Mouse (Mus musculus): ENCODE data around the gene Rnf115.
"Not testable (repeated sequence)": the region's sequence is repeated elsewhere in the genome, so short reads cannot be mapped to it uniquely, and the experiment has no call there.

Rnf115 gene

DNA sequence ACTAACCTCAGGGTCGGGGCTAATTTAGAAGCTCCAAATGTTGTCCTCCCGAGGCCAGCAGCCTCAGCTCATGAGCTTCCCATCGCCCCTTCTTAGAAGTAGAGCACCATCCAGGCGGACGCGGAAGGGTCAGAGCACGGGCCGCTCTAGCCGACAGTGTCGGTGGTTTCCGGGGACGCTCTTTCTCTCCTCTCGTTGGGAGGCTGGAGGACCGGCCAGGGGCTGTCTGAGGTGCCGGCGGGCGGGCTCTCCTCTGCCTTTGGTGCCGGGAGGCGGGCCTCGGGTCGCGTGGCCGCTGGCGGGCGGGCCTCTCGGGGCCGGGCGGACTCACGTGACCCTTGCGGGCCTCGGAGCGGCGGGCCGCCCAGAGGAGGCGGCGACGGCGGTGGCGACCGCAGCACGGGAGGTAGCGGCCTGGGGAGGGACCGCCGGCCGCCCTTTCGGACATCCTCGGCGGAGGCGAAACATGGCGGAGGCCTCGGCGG is at the start of gene Rnf115, which contains the start of gene Polr3c:
Gene Rnf115 (plus strand): TSS at position 322 of the 485 bp plus-strand sequence.
Gene Polr3c (minus strand): TSS at position 286 of the 485 bp plus-strand sequence.
- DNase-seq: peak; percentile 98

DNA sequence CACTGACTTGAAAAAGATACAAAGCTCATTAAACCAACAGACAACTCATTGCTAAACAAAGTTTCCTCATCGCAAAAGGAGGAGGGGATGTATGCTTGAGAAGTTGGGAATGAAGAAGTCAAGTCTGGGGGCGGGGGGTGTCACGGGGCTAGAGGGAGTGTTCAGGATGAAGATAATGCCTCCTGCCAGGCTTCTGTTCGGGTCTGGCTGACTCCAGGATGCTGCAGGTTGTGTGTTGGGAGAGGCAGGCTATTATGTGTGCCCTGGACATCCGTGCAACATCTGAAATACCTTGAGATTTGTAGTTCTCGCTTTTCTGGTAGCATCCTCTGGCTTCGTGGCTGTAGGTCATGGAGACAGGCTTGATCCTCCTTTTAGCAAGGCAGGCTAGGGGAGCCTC is 49.0 kb upstream of the Rnf115 start:
- DNase-seq: no peak

DNA sequence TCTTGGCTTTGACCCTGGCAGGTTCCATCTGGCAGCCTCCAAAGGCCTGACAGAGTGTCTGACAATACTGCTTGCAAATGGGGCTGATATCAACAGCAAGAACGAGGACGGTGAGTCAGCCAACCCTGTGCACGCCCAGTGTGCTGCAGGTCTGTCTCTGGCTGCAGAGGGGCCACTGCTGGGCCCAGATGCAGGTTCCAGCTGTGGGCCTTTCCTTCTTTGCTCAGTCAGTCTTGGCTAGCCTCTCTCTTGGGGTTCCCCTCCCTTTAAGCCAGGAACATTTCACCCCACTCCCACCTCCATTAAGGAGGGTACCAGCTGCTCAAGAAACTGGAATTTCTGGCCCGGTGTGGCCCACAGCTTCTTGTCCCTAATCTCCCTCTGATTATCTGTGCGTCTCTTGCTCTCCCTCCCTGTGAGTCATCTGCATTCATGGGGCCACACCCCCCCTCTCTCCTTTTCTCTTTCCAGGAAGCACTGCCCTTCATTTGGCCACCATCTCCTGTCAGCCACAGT is 48.2 kb upstream of the Rnf115 start:
- DNase-seq: no peak

DNA sequence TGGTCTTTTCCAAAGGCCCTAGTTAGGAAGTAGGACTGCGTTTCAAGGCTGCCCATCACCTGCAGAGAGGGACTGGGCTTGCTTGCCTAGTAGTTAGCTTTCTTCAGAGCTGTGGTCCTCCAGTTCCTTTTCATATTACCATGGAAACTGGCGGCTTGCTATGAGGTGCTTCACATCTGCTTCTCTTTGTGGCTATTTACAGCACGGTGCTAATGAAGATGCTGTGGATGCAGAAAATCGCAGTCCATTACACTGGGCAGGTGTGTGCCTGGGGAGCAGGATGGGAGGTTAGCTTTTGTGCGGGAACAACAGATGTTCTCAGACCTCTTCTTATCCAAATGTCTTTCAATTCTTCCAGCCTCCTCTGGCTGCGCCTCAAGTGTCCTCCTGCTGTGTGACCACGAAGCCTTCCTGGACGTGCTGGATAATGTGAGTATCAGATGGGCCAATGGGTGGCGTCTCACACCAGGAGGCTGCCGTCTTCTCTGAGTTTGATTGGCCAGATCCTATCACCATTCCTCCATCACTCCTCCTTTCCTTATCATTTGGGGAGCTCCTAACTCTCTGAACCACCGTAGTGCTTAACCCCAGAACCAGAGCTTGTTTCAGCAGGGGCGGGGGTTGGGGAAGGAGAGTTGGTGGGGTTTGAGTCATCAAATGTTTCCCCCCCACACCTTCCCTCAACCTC is 47.1 kb upstream of the Rnf115 start:
- DNase-seq: no peak

DNA sequence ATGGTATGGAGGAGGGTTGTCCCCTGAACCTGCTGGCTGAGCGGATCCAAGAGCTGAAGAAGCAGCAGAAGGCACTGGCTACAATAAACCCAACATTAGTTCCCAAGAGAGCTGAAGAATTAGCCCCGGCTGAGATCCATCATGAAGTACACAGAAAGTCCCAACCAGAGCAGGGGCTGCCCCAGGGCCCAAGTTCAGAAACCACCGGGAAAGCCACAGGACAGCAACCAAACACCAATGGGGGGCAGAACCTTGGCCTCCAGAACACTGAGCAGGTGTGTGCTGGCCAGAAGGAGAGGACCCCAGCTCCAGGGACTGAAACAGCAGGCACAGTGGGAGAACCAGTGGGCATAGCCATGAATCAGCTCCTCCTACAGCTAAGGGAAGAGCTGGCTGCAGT is 44.0 kb upstream of the Rnf115 start:
- DNase-seq: no peak

DNA sequence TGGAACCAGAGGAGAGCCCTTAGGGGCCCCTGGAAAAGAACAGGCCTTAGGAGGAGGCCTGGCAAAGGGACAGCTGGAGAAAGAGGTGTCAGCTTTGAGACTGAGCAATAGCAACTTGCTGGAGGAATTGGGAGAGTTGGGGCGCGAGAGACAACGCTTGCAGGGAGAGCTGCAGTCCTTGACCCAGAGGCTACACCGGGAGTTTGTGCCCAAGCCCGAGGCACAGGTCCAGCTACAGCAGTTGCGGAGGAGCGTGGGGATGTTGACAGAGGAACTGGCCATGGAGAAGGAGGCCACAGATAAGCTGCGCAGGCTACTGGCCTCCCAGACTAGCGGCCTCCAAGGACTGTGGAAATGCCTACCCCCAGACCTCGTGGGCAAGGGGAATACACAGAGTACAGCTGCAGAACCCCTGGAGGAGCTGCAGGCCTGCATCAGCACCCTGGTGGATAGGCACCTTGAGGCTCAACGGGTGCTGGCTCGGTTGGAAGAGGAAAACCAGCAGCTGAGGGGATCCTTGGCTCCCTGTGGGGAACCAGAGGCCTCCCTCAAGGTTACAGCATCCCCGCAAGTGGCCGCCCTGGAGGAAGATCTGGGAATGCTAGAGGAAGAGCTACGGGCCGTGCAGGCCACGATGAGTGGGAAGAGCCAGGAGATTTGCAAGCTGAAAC is 43.2 kb upstream of the Rnf115 start:
- DNase-seq: no peak

DNA sequence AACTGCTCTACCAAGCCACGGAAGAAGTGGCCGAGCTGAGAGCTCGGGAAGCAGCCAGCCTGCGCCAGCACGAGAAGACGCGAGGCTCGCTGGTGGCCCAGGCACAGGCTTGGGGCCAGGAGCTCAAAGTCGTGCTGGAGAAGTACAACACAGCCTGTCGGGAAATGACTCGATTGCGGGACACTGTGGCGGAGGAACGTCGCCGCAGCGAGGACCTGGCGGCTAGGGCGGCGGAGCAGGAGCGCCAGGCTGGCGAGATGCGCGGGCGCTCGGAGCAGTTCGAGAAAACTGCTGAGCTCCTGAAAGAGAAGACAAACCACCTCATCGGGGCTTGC is 42.7 kb upstream of the Rnf115 start:
- no peak for DNase-seq

DNA sequence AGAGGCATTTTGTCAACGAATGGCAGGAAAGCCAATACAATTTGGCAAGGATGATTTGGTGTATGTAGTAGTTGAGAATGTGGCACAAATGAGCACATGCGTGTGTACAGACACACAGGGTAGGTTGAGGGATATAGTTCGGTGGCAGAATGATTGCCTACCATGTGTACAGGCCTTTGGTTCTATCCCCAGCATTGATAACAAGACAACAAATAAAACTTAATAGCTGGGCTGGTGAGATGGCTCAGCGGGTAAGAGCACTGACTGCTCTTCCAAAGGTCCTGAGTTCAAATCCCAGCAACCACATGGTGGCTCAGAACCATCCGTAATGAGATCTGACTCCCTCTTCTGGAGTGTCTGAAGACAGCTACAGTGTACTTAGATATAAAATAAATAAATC is 41.4 kb upstream of the Rnf115 start:
- DNase-seq: not testable (repeated sequence)

DNA sequence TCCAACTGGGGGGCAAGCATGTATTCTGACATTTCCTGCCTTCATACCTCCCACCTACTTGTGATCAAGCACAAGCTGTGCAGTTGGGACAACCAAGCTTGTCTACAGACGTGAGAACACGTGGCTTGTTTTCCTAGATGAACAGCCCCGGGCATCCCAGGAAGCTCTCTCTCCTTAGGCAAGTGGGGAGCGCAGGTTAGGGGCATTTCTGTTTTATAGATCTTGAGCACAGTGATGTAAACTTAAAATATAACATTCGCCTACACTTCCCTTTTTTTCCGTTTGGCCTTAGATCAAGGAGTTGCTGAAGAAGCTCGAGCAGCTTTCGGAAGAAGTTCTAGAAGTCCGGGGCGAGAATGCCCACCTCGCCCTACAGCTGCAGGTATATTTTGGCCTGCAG is 38.6 kb upstream of the Rnf115 start:
- DNase-seq: no peak

DNA sequence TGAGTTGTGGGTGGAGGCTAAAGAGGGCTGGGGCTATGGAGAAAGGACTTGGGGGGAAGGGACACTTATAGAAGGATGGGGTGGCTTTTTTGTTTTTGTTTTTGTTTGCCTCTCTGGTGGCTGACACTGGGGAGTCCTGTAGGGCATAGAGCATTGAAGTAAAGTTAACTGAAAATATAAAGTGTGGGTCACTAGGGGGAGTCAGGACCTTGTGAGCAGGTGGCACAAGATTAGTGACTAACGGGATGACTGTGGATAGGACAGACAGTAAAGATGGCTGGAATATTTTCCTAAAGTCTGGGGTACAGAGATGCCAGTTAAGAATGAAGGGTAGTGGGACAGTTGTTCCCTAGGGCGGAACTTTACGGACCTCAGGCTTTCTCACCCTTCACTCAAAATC is 37.2 kb upstream of the Rnf115 start:
- no peak for DNase-seq

DNA sequence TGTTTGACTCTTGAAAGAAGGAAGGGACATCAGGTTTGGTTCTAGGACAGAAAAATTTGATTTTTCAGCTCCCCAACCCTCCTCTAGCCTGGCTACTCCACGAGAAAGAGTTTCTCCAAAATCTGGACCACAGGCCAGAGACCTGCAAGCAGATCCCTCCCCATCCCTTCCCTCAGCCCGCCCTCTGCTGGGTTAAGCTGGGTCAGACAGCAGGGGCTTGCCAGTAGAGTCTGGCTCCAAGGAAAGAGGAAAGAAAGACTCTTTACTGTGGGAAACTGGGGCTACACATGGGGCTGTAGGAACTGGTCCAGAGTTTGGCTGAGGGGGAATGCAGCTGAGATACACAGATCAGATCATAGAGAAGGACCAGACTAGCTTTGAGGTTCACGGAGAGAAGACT is 35.0 kb upstream of the Rnf115 start:
- DNase-seq: peak; percentile 42

DNA sequence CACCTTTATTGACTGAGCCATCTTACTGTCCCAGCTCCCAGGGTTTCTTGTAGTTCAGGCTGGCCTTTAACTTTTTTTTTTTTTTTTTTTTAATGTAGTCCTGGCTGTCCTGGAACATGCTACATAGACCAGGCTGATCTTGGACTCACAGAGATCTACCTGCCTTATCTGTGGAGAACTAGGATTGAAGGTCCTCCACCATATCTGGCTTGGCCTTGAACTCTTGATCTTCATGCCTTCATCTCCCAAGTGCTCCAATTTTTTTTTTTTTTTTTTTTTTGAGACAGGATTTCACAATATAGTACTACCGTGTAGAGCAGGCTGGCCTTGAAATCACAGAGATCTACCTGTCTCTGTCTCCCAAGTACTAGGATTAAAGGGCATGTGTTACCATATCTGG is 33.9 kb upstream of the Rnf115 start:
- DNase-seq: no peak

DNA sequence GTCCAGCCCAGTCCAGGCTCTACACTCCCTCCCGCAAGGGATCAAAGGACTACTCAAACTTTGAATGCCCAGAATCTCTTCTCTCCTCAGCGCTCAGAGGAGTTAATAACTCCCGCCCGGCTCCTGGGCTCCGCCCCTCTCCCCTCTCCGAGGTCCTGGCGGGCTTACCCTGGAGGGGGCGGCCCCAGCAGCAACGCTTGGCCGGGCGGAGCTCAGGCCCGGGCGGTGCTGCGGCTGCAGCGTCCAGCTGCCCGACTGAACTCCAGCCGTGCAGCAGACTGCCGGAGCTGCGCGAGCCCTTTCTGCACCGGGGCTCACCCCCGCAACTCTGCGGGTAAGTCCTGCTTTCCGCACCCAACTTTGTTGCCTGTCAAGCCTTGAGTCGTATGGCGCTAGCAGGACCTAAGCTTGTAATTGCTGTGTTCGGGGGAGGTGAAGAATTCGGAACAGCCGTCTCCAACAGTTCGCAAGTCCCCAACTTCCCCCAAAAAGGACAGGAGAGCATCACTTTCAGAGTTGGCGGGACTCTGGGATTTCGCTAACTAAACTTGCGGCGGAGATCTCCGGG is 31.2 kb upstream of the Rnf115 start, which contains the start of gene Pias3:
Gene Pias3 (plus strand): TSS at position 187 of the 568 bp plus-strand sequence.
- peak; percentile 88 for DNase-seq

DNA sequence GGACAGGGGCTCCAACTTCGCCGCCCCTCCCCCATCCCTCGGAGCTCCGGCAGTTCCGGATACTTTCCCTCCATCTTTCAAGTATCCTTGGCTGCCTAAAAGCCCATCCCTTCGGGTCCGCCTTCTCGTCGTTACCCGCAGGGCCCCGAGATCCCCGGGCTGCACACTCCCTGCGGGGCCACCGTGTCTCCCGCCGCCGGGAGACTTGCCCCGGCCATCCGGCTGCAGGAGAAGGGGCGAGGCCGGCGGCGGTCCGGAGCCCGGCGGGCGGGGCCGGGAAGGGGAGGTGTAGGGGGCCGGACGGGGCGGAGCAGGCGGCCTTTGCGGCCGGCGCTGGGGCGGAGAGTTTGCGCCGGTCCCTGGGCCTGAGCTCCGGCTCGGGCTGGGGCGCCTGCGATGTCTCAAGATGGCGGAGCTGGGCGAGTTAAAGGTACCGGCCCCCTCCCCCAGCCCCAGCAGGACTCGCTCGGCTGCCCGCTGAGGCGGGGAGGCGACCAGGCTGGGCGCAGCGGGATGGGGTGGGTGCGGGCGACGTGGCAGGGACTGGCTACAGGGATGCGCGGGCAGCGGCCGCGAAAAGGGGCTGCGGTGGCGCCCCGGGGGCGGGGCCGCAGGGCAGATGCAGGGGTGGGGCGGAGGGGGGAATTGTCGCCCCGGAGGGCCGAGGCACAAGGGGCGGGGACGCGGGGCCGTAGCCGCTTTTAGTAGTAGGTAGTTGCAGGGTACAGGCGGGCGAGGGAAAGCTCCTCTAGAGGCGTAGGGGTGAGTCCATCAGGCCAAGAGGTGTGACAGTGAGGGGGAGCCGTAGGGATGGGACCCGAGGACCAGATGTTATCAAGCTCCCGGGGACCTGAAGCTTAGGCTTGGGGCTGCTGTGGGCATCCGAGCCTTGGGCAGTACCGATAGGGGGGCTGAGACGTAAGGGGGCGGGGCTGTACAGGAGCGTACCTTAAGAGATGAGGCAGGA is 30.4 kb upstream of the Rnf115 start:
- peak; percentile 91 for DNase-seq

DNA sequence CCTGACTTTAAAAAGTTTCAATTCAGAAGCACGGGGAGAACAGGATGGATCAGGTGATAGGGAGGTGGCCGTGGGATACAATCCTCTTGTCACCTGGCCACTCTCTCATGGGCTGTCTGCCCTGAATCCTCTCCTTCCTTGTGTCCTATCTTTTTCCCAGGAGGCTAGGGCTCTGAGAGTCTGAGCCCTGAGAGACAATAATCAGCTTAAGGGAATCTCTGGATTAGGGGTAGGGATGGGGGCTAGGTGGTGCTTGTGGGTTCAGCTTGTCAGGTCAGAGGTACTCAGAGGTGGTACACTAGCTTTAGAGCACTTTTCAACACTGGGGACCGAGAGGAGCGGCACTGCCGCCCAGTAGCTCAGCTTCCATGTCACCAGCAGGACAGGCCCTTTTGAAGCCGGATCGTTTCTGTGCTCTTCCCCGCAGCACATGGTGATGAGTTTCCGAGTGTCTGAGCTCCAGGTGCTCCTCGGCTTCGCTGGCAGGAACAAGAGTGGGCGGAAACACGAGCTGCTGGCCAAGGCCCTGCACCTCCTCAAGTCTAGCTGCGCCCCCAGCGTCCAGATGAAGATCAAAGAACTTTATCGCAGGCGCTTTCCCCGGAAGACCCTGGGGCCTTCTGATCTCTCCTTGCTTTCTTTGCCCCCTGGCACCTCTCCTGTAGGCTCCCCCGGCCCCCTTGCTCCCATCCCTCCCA is 28.3 kb upstream of the Rnf115 start:
- no peak for DNase-seq

DNA sequence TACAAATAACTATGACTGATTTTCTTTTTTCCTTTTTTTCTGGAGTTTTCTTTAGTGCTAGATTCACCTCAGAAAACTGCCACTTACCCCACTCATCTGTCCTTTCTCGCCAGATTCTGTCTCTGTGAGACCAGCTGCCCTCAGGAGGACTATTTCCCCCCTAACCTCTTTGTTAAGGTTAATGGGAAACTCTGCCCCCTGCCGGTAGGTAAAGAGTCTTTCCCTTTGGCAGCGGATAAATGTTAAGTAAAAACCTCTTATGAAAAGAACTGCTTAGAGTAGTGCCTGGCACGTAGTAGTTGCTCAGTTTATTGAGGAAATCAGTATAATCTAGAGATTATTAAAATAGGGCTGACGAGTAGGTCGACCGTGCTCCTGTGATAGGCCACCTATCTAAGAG is 27.1 kb upstream of the Rnf115 start:
- DNase-seq: peak; percentile 38

DNA sequence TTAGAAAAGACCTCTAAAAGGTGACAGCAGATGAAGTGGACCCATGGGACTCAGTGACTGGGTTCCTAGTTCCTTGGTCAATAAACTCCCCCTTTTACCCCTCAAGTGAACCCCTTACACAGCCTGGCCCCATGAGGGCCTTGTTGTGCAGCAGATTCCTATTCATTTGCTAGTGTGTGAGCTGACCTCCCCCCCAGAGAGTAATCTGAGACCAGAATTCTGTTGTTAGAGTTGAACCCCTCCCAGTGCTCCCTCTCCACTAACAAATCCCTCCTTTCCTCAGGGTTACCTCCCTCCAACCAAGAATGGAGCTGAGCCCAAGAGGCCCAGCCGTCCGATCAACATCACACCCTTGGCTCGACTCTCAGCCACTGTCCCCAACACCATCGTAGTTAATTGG is 26.5 kb upstream of the Rnf115 start:
- no peak for DNase-seq

DNA sequence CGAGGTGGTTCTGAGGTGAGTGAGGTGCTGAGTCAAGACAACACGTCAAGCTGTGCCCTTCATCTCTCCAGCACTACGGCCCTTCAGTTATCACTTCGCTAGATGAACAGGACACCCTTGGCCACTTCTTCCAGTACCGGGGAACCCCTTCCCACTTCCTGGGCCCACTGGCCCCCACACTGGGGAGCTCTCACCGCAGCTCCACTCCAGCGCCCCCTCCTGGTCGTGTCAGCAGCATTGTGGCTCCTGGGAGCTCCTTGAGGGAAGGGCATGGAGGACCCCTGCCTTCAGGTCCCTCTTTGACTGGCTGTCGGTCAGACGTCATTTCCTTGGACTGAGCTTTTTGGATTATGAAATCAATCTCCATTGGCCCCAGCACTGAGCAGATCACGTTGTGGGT is 22.7 kb upstream of the Rnf115 start:
- DNase-seq: peak; percentile 45

DNA sequence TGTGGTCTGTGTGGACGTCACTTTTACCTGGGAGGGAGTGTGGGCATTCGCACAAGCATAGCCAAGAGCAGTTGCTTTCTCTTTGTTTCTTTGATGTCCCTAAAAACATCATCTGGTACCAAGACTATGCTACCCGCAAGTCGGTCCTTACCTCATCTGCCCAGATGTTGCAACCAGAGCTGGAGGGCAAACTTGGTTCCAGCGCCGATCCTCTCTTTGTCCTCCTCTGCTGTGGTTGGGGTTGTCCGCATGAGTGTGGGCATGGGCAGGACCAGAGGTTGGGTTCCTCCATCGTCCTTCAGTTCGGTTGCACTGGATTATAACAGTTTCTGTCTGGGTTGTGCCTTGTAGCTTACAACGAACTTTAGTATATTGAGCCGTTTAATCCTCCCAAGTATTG is 21.2 kb upstream of the Rnf115 start:
- no peak for DNase-seq

DNA sequence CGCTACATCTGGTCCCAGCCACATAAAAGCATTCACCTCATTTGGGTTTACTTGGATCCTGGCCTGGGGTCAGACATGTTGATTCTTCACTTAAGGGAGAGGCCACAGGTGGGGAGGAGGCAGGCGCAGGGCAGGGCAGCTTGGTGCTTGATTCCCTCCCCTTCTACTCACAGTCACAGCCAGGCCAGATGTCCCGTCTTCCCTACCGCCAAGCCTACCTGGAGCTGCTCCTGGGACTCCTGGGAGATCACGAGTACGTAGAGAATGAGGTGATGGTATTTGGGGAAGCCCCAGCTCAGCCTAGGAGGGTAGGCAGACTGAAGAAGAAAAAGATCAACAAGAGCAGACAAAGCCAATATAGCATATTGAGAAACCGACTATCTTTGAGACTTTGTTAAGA is 20.5 kb upstream of the Rnf115 start:
- DNase-seq: no peak

DNA sequence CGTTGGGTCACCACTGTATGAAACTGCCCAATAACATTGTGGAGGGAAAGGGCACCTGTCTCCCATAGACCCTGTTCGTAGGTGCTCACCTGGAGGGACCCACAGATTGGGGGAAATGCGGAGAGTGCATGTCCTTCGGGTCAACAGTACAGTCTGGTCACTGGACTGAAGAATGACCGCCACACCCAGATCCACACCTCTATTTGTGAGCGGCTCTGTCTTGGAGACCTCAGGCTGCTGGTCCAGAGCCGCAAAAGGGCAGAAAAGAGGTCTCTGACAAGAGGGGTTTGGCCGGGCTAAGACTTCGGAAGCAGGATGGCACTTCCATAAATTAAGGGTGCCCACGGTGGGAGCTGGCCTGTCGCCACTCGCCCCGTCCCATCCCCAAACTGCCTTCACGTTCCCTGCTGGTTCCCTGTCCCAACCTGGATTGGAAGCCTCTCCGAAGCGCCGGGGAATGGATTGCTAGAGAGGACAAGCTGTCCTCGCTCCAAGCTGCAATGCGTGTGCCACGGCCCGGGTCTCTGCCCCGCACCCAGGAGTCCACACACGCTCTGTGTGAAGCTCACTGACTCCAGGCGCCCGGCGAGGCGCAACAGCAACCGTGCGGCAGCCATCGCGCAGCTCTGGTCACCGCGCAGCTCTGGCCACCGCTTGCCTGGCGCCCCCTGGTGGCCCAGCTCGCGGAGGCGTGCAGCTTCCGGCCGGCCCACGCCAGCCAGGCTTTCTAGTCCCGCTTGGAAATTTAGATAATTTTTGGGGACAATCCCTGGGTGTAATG is 19.4 kb upstream of the Rnf115 start, which contains the start of gene Nudt17:
Gene Nudt17 (minus strand): TSS at position 660 of the 781 bp plus-strand sequence.
- DNase-seq: peak; percentile 80
